Mouse (Mus musculus): Measurements from ENCODE around the gene Sema5a. TPM values are rescaled to one million over a fixed set of nuclear protein-coding genes. Genes with fewer than 3 reads are reported as not detected.

Gene Sema5a
- polyA plus RNA-seq, 1 experiment from 2014 or later: 9.2 TPM

GRCm38 (mm10) chr15:32291000-32291399 is 46.4 kb downstream of the Sema5a start:
- H3K4me1 ChIP-seq (ENCODE audit: insufficient read depth, low read depth, low read length): no peaks in the 10 kb centered on the region; the same call in 1 of the 2 replicates
- H3K36me3 ChIP-seq (ENCODE audit: insufficient read depth, low read length): no peaks in the 10 kb centered on the region
- TF ChIP-seq EP300 (IDR thresholded peaks at IDR 0.05) (no peak), CTCF (IDR thresholded peaks at IDR 0.05) (no peak)
- H3K27me3 ChIP-seq (replicated peaks; ENCODE audit: insufficient read depth, low read length): no peaks in the 10 kb centered on the region
- H3K9me3 ChIP-seq (ENCODE audit: low read length): no peaks in the 10 kb centered on the region
- 44% methylated on average over 3 of the region's 3 CpGs for WGBS
- H3K4me2 ChIP-seq (replicated peaks; ENCODE audit: low read depth, low read length): no peak overlapping the region
- no peak overlapping the region for H3K27ac ChIP-seq (ENCODE audit: low read length)
- H3K9ac ChIP-seq (replicated peaks; ENCODE audit: low read depth): no peak overlapping the region
- DNase-seq (ENCODE audit: low spot score) (no peak), ATAC-seq (no peak)
- H3K4me3 ChIP-seq (ENCODE audit: low read depth, low read length): no peak overlapping the region

GRCm38 (mm10) chr15:32296523-32296922 is 51.9 kb downstream of the Sema5a start:
- ATAC-seq: no peak
- H3K27ac ChIP-seq (ENCODE audit: low read length): no peak overlapping the region
- WGBS: 59% methylated on average over 6 of the region's 6 CpGs

GRCm38 (mm10) chr15:32297266-32297665 is 52.7 kb downstream of the Sema5a start:
- Histone ChIP-seq H3K9me3 (ENCODE audit: low read length) (no peaks in the 10 kb centered on the region), H3K4me1 (ENCODE audit: insufficient read depth, low read depth, low read length) (no peaks in the 10 kb centered on the region), H3K4me2 (replicated peaks; ENCODE audit: low read depth, low read length) (no peak overlapping the region), H3K4me3 (ENCODE audit: low read depth, low read length) (no peak overlapping the region), H3K36me3 (ENCODE audit: insufficient read depth, low read length) (no peaks in the 10 kb centered on the region), H3K27ac (ENCODE audit: low read length) (no peak overlapping the region), H3K9ac (replicated peaks; ENCODE audit: low read depth) (no peak overlapping the region), H3K27me3 (replicated peaks; ENCODE audit: insufficient read depth, low read length) (no peaks in the 10 kb centered on the region)
- WGBS: 50% methylated on average over 5 of the region's 5 CpGs
- no peak for TF ChIP-seq CTCF (IDR thresholded peaks at IDR 0.05)
- ATAC-seq (no peak), DNase-seq (ENCODE audit: low spot score) (peak; percentile 20)

More at GRCm38 (mm10) chr15:32296523-32296922, 51.9 kb downstream of the Sema5a start:
- no peaks in the 10 kb centered on the region for H3K4me1 ChIP-seq (ENCODE audit: insufficient read depth, low read depth, low read length)
- no peak overlapping the region for H3K4me2 ChIP-seq (replicated peaks; ENCODE audit: low read depth, low read length)
- H3K9ac ChIP-seq (replicated peaks; ENCODE audit: low read depth): no peak overlapping the region
- TF ChIP-seq EP300 (IDR thresholded peaks at IDR 0.05): no peak
- no peak for TF ChIP-seq CTCF (IDR thresholded peaks at IDR 0.05)
- no peak overlapping the region for H3K4me3 ChIP-seq (ENCODE audit: low read depth, low read length)
- no peaks in the 10 kb centered on the region for H3K36me3 ChIP-seq (ENCODE audit: insufficient read depth, low read length)
- H3K9me3 ChIP-seq (ENCODE audit: low read length): no peaks in the 10 kb centered on the region
- DNase-seq (ENCODE audit: low spot score): no peak
- H3K27me3 ChIP-seq (replicated peaks; ENCODE audit: insufficient read depth, low read length): no peaks in the 10 kb centered on the region

GRCm38 (mm10) chr15:32298525-32298924 is 53.9 kb downstream of the Sema5a start:
- Histone ChIP-seq H3K27ac (ENCODE audit: low read length) (no peak overlapping the region), H3K9me3 (ENCODE audit: low read length) (no peaks in the 10 kb centered on the region), H3K4me3 (ENCODE audit: low read depth, low read length) (no peak overlapping the region), H3K27me3 (replicated peaks; ENCODE audit: insufficient read depth, low read length) (no peaks in the 10 kb centered on the region), H3K36me3 (ENCODE audit: insufficient read depth, low read length) (no peaks in the 10 kb centered on the region), H3K4me2 (replicated peaks; ENCODE audit: low read depth, low read length) (no peak overlapping the region), H3K4me1 (ENCODE audit: insufficient read depth, low read depth, low read length) (no peaks in the 10 kb centered on the region), H3K9ac (replicated peaks; ENCODE audit: low read depth) (no peak overlapping the region)
- WGBS: 55% methylated on average over 6 of the region's 6 CpGs
- TF ChIP-seq EP300 (IDR thresholded peaks at IDR 0.05) (no peak), CTCF (IDR thresholded peaks at IDR 0.05) (no peak)
- DNase-seq (ENCODE audit: low spot score) (no peak), ATAC-seq (no peak)

- Histone ChIP-seq H3K27ac (ENCODE audit: low read length) (no peak overlapping the region), H3K4me3 (ENCODE audit: low read depth, low read length) (no peak overlapping the region), H3K4me1 (ENCODE audit: insufficient read depth, low read depth, low read length) (peaks cover under 1% of the 10 kb centered on the region; the same call in 1 of the 2 replicates), H3K4me2 (replicated peaks; ENCODE audit: low read depth, low read length) (no peak overlapping the region), H3K27me3 (replicated peaks; ENCODE audit: insufficient read depth, low read length) (no peaks in the 10 kb centered on the region), H3K9ac (replicated peaks; ENCODE audit: low read depth) (no peak overlapping the region), H3K9me3 (ENCODE audit: low read length) (no peaks in the 10 kb centered on the region), H3K36me3 (ENCODE audit: insufficient read depth, low read length) (no peaks in the 10 kb centered on the region)
- no peak for ATAC-seq
- WGBS: 83% methylated on average over 4 of the region's 4 CpGs
- no peak for TF ChIP-seq EP300 (IDR thresholded peaks at IDR 0.05)
- TF ChIP-seq CTCF (IDR thresholded peaks at IDR 0.05): no peak
- DNase-seq (ENCODE audit: low spot score): no peak
These were observed 56.4 kb downstream of the Sema5a start for GRCm38 (mm10) chr15:32300991-32301390.

- H3K9me3 ChIP-seq (ENCODE audit: low read length): no peaks in the 10 kb centered on the region
- no peak for TF ChIP-seq EP300 (IDR thresholded peaks at IDR 0.05)
- TF ChIP-seq CTCF (IDR thresholded peaks at IDR 0.05): no peak
- ATAC-seq: no peak
- DNase-seq (ENCODE audit: low spot score): no peak
- no peaks in the 10 kb centered on the region for H3K36me3 ChIP-seq (ENCODE audit: insufficient read depth, low read length)
- 44% methylated on average over 6 of the region's 6 CpGs for WGBS
- peaks cover 7% of the 10 kb centered on the region; the same call in 1 of the 2 replicates for H3K4me1 ChIP-seq (ENCODE audit: insufficient read depth, low read depth, low read length)
- no peak overlapping the region for H3K9ac ChIP-seq (replicated peaks; ENCODE audit: low read depth)
- no peak overlapping the region for H3K4me2 ChIP-seq (replicated peaks; ENCODE audit: low read depth, low read length)
- H3K27me3 ChIP-seq (replicated peaks; ENCODE audit: insufficient read depth, low read length): no peaks in the 10 kb centered on the region
- no peak overlapping the region for H3K4me3 ChIP-seq (ENCODE audit: low read depth, low read length)
- H3K27ac ChIP-seq (ENCODE audit: low read length): no peak overlapping the region
These were observed 62.1 kb downstream of the Sema5a start for GRCm38 (mm10) chr15:32306557-32307243.
